Mouse (Mus musculus): ENCODE measurements around the gene Ubxn6.

The Ubxn6 gene

GRCm38 (mm10) chr17:56023386-56023785, 51.4 kb downstream of the Ubxn6 start:
- no peak for DNase-seq (ENCODE audit: low spot score)

- DNase-seq (ENCODE audit: low spot score): no peak
Measured at GRCm38 (mm10) chr17:56022989-56023290, 51.9 kb downstream of the Ubxn6 start.

GRCm38 (mm10) chr17:56022131-56022988, 52.5 kb downstream of the Ubxn6 start:
- DNase-seq (ENCODE audit: low spot score): no peak

- no peak for DNase-seq (ENCODE audit: low spot score)
Measured at GRCm38 (mm10) chr17:56021161-56021910, 53.5 kb downstream of the Ubxn6 start.

- no peak for DNase-seq (ENCODE audit: low spot score)
Measured at GRCm38 (mm10) chr17:56020400-56021084, 54.3 kb downstream of the Ubxn6 start.

GRCm38 (mm10) chr17:56018347-56019131, 56.3 kb downstream of the Ubxn6 start:
- no peak for DNase-seq (ENCODE audit: low spot score)

- no peak for DNase-seq (ENCODE audit: low spot score)
Measured at GRCm38 (mm10) chr17:56017848-56018247, 57.0 kb downstream of the Ubxn6 start.
